Mouse (Mus musculus) intestine, postnatal 0 days (tissue): ENCODE results near the gene Gmds. TPM values are rescaled to one million over a fixed set of nuclear protein-coding genes. Genes with fewer than 3 reads are reported as not detected.

Experiments
- ATAC-seq: fragments of 200-750 bp; cut with Nextera tagmentation; 2 replicates; pipeline ENCODE4 v1.8.0; 2017; ENCODE audit warnings: mild to moderate bottlenecking, moderate TSS enrichment, moderate library complexity
- H3K27ac ChIP-seq: fragments of 300-500 bp; sonication (generic); 2 replicates; pipeline ENCODE4 v1.5.1; 2014; ENCODE audit warnings: mild to moderate bottlenecking, low read depth, low read length, moderate library complexity
- H3K27me3 ChIP-seq: fragments of 300-500 bp; sonication (generic); replicated peaks from 2 replicates; pipeline ENCODE4 v1.6.1; 2014; ENCODE audit warnings: low read length, mixed read lengths; ENCODE audit not compliant: control insufficient read depth, insufficient read depth
- H3K36me3 ChIP-seq: fragments of 300-500 bp; sonication (generic); 2 replicates; pipeline ENCODE4 v1.6.1; 2014; ENCODE audit warnings: mild to moderate bottlenecking, moderate library complexity; ENCODE audit not compliant: control insufficient read depth, insufficient read depth
- H3K4me1 ChIP-seq: fragments of 300-500 bp; sonication (generic); replicated peaks from 2 replicates; pipeline ENCODE4 v1.6.1; 2014; ENCODE audit warnings: antibody characterized with exemption, low read length, mixed read lengths; ENCODE audit not compliant: control insufficient read depth, insufficient read depth
- H3K4me2 ChIP-seq: fragments of 300-500 bp; sonication (generic); replicated peaks from 2 replicates; pipeline ENCODE4 v1.6.1; 2014; ENCODE audit warnings: low read depth, mild to moderate bottlenecking, moderate library complexity
- H3K4me3 ChIP-seq: fragments of 300-500 bp; sonication (generic); 2 replicates; pipeline ENCODE4 v1.5.1; 2014; ENCODE audit warnings: low read depth, low read length
- H3K9ac ChIP-seq: fragments of 300-500 bp; sonication (generic); 2 replicates; pipeline ENCODE4 v1.6.1; 2014; ENCODE audit warnings: mild to moderate bottlenecking, low read depth, low read length
- H3K9me3 ChIP-seq: fragments of 300-500 bp; sonication (generic); 2 replicates; pipeline ENCODE4 v1.6.1; 2016; ENCODE audit warnings: mixed run types; ENCODE audit not compliant: control insufficient read depth
- CTCF ChIP-seq: sonication (generic); IDR thresholded peaks from 2 replicates; pipeline ENCODE4 v1.5.1; 2016; ENCODE audit warnings: low read depth, mild to moderate bottlenecking, control low read depth, antibody characterized with exemption, moderate library complexity
- WGBS: fragments of 180-500 bp; shearing (Covaris S2); extraction: QIAGEN DNeasy Blood & Tissue Kit; methylation state at CpG from one replicate; pipeline ENCODE4 v1.1.7; 2014; 5-methylcytosine and 5-hydroxymethylcytosine counted together
- polyA plus RNA-seq: library from polyadenylated mRNA; unstranded; fragments of >200 nt; fragmentation: Nextera tagmentation; extraction: Ambion mirVana; gene quantifications from 2 replicates; pipeline ENCODE4 v1.2.1, GENCODE M21; 2015

Gene Gmds
- polyA plus RNA-seq, 1 experiment from 2014 or later = 126 TPM

DNA sequence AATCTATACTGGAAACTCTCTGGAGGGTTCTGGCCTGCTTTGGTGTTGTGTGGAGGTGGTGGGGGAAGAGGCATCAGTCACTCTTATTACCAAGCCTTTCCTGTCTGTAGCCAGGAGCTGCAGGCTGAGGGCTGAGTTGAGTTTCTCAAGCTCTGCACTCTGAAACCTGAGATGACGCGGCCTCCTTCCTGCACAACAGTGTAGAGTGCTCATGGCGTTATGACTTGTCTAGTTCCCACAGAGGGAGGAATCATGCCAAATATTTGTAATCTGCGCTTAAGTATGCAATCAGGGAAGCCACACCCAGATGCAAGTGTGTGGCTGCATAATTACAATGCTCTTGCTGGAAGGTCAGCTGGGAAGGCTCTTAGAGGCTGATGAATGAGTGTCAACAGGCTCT, 461.5 kb downstream of the Gmds start:
- H3K9me3 ChIP-seq = no peaks in the 10 kb centered on the region
- no peak overlapping the region for H3K9ac ChIP-seq
- no peak for ATAC-seq
- H3K27me3 ChIP-seq = no peaks in the 10 kb centered on the region
- no peak overlapping the region for H3K4me2 ChIP-seq
- H3K4me1 ChIP-seq = no peaks in the 10 kb centered on the region
- no peak overlapping the region for H3K27ac ChIP-seq
- 58% methylated on average over 4 of the region's 4 CpGs for WGBS
- H3K4me3 ChIP-seq = no peak overlapping the region
- no peak for TF ChIP-seq CTCF
- no peaks in the 10 kb centered on the region for H3K36me3 ChIP-seq

DNA sequence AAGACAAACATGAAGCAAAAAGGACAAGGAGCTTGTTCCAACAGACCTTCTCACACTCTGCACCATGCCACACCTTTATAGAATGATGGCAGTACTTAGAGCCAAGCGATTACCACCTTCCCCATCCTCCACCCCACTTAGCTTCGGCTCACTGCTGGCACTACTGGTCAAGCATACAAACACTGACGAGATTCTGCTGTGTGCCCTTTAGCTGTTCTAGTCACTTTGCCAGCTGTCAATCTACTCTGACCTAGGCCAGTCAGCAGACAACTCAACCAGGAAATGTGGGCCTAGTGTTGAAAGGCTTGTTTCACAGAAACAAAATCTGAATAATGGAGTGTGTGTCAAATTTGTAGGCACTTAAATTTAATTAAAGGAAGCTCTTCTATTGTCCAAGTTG, 464.1 kb downstream of the Gmds start:
- no peak for TF ChIP-seq CTCF
- no peak for ATAC-seq
- H3K9ac ChIP-seq = no peak overlapping the region
- H3K4me2 ChIP-seq = no peak overlapping the region
- no peaks in the 10 kb centered on the region for H3K27me3 ChIP-seq
- H3K4me1 ChIP-seq = no peaks in the 10 kb centered on the region
- no peaks in the 10 kb centered on the region for H3K9me3 ChIP-seq
- H3K36me3 ChIP-seq = no peaks in the 10 kb centered on the region
- H3K27ac ChIP-seq = no peak overlapping the region
- H3K4me3 ChIP-seq = no peak overlapping the region
- WGBS = 85% methylated on average over 3 of the region's 3 CpGs

DNA sequence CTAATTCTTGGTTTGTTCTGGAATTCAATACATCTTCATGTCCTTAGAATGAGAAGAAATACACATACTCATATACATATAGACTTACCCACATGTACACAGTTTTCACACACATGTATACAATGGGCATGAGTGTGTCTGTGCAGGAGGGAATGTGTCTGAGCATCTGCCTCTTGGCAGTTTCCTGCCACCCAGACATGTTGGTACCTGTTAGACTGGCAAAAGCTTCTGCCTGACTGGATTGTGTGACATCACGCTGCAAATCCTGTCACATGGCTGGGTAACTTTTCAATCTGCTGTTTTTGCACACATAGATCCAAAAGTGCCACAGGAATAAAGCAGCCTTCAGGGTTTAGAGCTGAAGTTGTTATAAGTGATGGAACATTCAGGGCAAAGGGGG, 465.3 kb downstream of the Gmds start:
- no peak overlapping the region for H3K9ac ChIP-seq
- no peak overlapping the region for H3K27ac ChIP-seq
- no peak for TF ChIP-seq CTCF
- 87% methylated on average over 1 of the region's 1 CpGs for WGBS
- no peaks in the 10 kb centered on the region for H3K27me3 ChIP-seq
- no peaks in the 10 kb centered on the region for H3K4me1 ChIP-seq
- ATAC-seq = no peak
- no peaks in the 10 kb centered on the region for H3K36me3 ChIP-seq
- no peak overlapping the region for H3K4me3 ChIP-seq
- no peak overlapping the region for H3K4me2 ChIP-seq
- no peaks in the 10 kb centered on the region for H3K9me3 ChIP-seq

DNA sequence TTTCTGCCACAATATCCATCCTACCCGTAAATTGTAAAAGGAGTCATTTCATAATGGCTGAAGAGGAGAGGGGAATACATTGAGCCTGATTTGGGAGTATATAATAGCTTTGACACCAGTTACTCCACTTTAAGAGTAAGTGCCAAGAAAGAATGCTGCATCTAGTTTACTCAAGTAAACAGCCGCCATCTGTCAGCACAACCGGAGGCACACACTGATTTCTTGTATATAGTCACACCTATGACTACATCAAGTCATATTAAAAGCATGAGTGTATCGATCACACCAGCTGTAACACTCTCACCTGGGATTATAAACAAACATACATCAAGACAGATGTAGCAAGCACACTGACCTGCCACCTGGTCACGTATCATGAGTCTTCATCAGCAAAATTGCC, 473.8 kb downstream of the Gmds start:
- no peak overlapping the region for H3K4me2 ChIP-seq
- H3K9ac ChIP-seq = no peak overlapping the region
- H3K4me1 ChIP-seq = no peaks in the 10 kb centered on the region
- H3K9me3 ChIP-seq = no peaks in the 10 kb centered on the region
- ATAC-seq = no peak
- 78% methylated on average over 5 of the region's 5 CpGs for WGBS
- no peak overlapping the region for H3K4me3 ChIP-seq
- no peaks in the 10 kb centered on the region for H3K36me3 ChIP-seq
- H3K27ac ChIP-seq = no peak overlapping the region
- TF ChIP-seq CTCF = no peak
- H3K27me3 ChIP-seq = no peaks in the 10 kb centered on the region

DNA sequence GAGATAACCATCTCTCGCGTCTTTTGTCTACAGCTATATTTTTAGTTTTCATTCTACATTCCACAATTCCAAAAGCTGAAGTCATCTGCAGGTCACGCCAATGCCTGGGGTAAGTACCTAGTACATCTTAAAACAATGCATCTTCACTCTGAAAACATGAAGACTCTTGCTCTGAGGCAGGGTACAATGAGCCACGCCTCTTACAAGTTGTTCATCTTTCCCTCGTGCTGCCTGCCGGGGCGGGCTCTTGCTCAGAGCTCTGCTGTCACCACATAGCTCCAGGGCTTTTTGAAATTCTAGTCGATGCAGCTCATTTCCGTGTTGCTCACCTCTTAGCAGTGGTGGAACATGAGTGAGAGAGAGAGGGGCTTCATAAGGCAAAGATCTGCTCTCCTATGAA, 475.1 kb downstream of the Gmds start:
- ATAC-seq = no peak
- no peak overlapping the region for H3K4me3 ChIP-seq
- no peaks in the 10 kb centered on the region for H3K9me3 ChIP-seq
- no peak overlapping the region for H3K27ac ChIP-seq
- H3K4me1 ChIP-seq = no peaks in the 10 kb centered on the region
- no peaks in the 10 kb centered on the region for H3K27me3 ChIP-seq
- H3K9ac ChIP-seq = no peak overlapping the region
- 66% methylated on average over 9 of the region's 9 CpGs for WGBS
- no peaks in the 10 kb centered on the region for H3K36me3 ChIP-seq
- no peak overlapping the region for H3K4me2 ChIP-seq
- no peak for TF ChIP-seq CTCF

DNA sequence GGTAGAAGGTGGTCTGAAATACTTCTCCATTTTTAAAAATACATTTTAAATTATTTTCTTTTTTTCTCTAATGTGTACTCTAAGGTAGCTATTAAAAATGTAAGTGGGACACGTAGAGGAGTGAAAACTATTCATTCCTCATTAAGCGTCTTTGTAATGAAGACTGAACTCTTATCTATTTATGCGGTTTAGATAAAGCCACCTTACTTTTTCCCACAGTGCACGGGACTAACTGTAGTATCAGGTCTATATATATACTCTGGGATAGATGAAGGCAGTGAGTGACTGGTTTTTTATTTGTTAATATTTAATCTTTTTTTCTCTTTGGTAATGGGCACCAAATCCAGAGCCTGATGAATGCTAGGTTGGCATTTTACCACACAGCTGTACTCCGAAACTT, 478.3 kb downstream of the Gmds start:
- no peak overlapping the region for H3K4me3 ChIP-seq
- ATAC-seq = no peak
- TF ChIP-seq CTCF = no peak

DNA sequence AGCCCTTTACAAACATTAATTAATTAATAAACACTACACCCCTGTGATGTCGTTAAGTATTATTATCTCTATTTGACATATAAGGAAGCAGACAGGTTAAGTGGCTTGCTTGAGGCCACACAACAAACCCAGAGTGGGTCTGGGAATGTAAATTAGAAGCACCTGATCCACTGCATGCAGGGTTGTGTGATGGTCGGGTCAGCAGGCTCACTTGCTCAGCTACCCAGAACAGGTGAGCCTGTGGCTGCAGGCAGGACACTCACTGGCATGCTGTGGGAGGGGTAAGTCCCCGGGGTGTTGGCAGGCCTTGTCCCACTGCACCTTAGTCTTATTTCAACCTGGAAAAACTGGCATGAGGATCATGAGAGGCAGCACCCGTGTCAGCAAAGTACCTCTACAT, 484.5 kb downstream of the Gmds start:
- no peak overlapping the region for H3K9ac ChIP-seq
- H3K4me2 ChIP-seq = no peak overlapping the region
- H3K4me3 ChIP-seq = no peak overlapping the region
- 58% methylated on average over 4 of the region's 4 CpGs for WGBS
- no peaks in the 10 kb centered on the region for H3K9me3 ChIP-seq
- no peak for TF ChIP-seq CTCF
- no peaks in the 10 kb centered on the region for H3K27me3 ChIP-seq
- no peaks in the 10 kb centered on the region for H3K4me1 ChIP-seq
- H3K27ac ChIP-seq = no peak overlapping the region
- H3K36me3 ChIP-seq = no peaks in the 10 kb centered on the region
- no peak for ATAC-seq

More for the DNA sequence above, 478.3 kb downstream of the Gmds start:
- Histone ChIP-seq H3K36me3 (no peaks in the 10 kb centered on the region), H3K4me1 (no peaks in the 10 kb centered on the region), H3K27ac (no peak overlapping the region), H3K9ac (no peak overlapping the region), H3K9me3 (no peaks in the 10 kb centered on the region), H3K27me3 (no peaks in the 10 kb centered on the region), H3K4me2 (no peak overlapping the region)
- 75% methylated on average over 5 of the region's 5 CpGs for WGBS
